Mouse (Mus musculus) right cerebral cortex, adult 18-20 months (tissue): ENCODE data around the gene Snrpd3.
"Not testable (repeated sequence)": the region's sequence is repeated elsewhere in the genome, so short reads cannot be mapped to it uniquely, and the experiment has no call there.

Experiments
- DNase-seq: peaks from one replicate; pipeline ENCODE4 v3.0.0; 2022; ENCODE audit warnings: mixed read lengths

Gene Snrpd3

DNA sequence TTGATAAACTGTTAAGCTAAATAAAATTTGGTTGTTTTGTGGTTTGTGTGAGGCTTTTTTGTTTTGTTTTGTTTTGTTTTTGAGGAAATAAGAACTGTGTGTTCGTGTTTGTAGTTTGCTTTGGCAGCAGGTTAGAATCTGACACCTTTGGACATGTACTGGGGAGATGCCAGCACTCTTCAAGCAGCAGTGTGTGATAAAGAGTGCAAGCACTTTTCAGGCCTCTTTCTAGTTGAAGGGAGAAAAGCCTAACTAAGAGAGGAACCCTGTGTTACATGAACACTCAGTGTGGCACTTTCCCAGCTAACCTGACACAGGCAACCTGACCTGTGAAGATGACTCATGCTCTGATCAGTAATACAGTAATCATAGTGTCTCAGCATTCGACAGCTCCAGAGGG lies 18.1 kb downstream of the Snrpd3 start:
- DNase-seq, result no peak

DNA sequence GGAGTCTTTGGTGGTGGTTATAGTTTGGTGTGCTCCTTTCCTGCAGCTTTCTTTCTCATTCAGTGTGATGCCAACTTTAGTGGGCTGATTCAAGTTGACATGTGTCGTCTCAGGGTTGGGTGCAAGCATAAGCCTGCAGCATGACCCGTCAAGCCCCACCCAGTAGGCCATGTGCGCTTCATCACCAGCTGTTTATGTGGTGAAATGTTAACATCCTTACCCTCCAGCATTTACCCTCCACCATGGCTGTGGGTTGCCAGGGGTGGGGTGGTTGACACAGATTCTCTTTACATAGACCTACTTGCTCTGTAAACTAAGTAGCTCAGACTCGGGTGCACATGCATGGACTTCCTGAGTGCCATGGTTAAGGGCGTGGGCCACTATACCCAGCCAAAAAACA lies 18.8 kb downstream of the Snrpd3 start:
- no peak for DNase-seq

DNA sequence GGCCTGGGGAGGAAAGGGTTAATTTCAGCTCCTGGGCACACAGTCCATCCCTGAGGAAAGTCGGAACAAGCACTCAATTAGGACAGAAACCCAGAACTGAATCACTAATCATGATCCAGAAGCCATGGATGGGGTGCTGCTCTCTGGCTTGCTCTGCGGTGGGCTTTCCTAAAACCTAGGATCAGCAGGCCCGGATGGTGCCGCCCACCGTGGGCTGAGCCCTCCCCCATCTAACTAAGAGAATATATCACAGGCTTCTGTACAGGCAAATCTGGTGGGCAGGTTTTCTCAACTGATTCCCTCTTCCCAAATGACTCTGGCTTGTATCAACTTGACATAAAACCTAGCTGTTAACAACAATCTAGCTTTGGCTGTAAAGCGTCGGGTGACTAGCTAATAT lies 30.6 kb downstream of the Snrpd3 start:
- DNase-seq, result no peak

DNA sequence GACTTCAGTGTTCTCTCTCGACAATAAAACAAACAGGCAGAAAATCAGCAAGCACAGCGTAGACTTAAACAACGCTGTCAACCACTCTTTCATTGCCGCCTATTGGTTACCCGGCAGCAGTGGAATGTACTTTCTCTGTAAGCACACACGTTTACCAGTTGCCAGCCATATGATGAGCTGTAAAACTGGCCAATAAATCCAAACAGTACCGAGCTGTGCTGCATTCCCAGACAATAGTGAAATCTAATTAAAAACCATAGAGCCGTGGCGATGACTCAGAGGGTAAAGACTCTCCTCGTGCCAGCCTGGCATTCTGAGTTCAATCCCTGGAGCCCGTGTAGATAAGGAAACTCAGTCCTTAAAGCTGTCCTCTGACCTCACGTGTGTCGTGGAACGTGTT lies 31.1 kb downstream of the Snrpd3 start:
- no peak for DNase-seq

DNA sequence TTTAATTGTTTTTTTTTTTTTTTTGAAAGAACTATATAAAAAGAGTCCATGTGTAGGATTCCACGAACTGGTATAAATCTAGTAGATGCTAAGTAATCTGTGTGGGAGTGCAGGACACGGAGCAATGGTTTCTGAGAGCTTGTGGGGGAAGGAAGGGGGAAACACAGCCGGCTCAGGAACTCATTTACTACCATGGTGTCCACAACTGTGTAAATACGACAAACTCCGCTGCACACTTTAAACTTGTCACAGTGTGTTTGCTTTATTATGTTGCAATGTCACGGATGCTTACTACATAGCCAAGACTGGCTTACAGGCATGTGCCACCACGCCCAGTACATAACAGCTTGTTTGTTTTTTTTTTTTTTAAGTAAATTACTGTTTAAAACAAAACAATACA lies 32.5 kb downstream of the Snrpd3 start:
- DNase-seq, result no peak

DNA sequence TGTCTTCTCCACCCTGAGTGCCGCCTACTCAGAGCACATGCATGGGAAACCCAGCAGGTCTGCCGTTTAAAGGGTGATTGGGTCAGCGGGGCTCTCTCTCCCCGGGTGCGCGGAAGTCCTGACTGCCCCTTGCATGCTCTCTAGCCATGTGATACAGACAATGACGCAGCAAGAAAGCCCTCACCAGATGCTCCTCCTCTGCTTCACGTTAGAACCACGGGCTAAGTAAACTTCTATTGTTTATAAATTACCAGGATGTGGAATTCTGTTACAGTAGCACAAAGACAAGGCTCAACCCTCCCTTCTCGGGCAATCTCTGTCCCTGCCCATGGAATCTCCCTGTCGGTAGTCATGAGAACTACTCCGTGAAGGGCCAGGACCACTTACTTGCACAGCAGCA lies 33.8 kb downstream of the Snrpd3 start:
- DNase-seq, result no peak

DNA sequence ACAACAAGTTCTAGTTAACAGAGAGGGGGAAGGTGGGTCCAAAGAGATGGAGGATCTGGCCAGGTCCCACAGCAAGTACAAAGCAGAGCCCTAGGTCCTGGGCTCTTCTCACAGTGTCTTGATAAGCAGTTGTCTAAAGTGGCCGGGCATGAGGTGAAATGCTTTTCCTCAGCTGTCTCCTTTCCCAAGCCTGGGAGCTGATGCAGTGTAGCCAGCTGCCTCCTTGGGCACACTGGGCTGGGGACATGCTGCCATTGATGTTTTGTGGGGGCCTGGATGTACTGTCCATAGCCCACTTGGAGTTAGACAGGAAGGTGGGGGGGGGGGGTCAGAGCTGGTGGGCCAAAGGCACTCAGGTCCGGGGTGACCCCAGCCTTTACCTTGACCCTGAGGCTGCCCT lies 34.8 kb downstream of the Snrpd3 start:
- no peak for DNase-seq

DNA sequence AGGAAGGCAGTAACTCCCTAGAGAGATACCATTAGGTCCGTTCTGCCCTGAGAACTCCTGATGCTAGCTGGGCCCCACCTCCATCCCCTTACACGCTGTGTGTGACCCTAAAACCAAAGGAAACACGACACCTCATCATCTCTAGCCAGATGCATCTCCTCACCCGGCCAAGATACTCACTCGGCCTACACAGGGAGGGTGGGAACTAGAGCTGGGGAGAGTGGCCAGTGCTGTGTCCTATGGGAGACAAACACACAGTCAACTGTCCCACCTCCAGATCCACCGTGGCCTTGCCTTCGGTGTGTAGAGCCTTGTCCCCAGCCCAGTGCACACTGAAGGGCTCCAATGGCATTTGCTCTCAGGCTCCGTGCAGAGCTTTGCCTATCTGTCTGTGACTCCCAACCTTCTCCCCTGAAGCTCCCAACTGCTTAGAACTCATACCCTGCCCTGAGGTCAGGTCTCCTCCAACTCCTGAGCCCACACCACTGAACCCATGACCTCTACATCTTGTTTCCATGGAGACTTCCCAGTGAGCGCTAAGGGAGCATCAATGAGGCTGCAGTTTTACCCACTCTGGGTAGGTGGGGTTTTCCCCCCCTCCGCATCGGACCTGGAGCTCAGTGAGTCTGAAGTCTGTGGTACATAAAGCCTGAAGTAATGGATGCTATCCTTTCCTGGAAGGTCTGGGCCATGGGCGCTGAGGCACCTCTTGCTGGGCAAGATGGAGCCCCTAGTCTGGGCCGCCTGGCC lies 35.5 kb downstream of the Snrpd3 start:
- no peak for DNase-seq

DNA sequence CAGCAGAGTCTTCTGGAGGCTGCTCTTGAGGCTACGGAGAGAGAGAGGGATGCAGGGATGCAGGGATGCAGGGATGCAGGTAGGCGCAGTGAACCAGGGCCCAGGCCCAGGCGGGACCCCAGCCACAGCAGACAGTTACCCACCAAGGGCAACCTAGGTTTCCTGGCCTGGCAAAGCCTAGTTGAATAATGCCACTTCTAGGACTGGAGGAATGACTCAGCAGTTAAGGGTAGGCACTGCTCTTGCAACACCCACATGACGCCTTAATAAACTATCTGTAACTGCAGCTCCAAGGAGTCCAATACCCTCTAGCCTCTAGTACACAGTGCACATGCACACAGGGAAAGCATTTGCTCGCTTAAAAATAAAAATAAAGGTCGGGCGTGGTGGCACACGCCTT lies 36.7 kb downstream of the Snrpd3 start:
- no peak for DNase-seq

DNA sequence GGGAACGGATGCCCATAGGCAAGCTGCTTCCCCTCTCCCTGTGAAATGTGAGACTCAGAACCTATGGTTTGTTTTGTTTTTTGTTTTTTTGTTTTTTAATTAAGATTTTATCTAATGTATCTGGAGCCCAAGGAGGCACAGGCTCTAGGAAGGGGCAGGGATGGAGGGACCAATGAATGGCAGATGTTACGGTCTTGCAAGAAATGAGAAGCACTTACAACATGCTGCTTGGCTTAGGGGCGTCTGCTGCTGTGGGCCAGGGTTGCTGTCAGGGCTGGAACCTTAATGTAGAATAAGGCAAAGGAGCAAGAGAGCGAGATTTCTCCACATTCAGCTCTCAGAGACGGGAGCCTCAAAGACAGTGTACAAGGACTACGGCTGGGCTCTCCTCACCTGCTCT lies 38.2 kb downstream of the Snrpd3 start:
- DNase-seq, result no peak

DNA sequence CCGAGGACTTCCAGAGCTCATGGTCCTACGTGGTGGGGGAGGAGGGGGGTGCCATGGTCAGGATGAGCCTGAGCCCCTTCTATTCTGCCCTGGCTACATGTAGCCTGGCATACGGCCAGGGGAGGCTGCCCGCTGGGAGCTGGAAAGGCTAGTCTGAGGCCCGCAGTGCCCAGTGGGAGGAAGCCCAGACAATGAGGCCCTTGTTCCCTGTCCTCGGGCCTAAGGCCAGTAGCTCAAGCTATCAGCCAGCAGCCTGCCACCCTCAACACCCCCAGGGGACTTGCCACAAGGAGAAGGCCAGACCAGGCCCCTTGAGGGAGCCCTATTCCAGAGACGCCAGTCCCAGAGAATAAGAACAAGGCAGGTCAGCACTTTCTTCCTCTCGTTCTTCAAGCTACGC lies 38.7 kb downstream of the Snrpd3 start:
- peak; percentile 82 for DNase-seq

DNA sequence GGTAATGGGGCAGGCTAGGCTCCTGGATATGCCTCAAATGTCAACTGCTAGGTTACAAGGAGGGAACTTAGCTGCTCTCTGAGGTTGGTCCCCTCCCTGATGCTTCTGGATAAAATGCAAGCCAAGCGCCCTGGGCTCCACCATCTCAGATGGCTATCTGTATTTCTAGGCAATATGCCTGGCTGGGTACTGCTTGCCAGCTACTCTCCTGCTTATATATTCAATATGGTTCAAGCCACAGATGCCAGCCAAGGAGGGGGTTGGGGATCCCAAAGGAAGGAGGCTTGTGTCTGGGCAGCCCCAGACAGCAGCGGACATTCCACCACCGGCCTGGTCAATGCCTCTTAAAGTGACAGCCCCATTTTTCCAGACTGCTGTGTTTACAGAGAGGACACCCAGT lies 41.2 kb downstream of the Snrpd3 start:
- DNase-seq, result no peak

DNA sequence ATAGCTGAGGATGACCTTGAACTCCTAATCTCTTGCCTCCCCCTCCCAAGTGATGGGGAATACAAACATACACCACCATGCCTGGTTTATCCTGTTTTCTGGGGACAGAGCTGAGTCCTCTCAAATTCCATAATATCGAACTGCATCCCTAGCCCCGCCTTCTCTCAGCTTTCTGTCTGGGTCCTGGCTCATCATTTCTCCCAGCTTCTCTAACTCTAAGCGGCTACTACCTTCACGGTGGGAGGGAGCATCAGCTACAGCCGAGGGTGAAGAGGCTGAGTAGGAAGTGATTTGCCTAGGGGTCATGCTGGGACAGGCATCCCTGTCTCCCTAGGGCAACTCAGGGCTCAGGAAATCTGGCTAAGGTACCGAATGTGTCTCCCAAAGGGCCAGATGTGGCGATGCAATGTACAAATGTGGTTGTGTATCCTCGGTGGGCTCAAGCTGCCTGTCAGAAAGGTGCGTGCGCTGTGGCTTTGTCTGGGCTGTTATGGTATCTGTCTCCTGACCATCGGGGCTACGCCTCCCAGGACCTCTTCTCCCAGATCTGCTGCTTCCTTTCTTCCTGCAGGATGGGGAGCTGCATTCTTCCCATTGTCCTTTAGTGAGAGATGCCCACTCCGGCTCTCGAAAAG lies 41.8 kb downstream of the Snrpd3 start:
- no peak for DNase-seq

DNA sequence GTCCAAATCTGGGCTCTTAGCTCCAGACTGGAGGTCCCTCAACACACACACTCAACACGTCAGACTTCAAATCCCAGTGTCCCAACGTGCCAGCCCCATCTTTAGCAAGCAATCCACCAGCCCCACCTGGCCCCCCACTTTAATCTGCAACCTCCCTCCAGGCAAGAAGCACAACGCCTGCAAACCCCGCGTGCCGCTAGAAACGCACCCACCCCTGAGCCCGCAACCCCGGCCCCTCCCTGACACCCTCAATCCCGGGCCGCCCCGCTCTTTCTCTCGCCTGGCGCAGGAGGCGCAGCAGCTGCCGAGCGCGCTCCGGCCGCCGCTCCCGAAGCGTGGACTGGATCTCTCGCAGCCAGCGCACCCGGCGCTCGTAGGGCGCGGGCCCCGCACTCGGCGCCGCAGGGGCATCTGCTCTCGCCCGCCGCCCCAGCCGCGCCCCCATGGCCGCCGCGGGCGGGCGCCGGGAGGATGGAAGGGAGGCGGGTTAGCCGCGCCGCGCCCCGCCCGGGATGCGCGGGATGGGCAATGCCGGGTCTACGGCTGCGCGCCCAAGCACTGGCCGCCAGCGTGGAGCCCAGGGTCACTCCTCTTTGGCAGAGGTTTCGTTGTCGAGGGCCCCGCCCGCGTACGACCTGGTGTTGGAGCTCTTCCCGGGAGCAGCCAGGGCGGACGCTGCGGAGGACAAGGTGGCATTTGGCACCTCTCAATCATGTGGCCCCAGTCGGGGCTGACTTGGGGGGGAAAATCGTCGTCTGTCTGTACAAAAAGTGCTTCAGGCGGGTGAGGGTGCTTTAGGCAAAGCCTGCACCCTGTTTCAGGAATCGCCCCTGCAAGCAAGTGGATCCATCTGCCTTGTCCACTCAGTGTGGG lies 42.6 kb downstream of the Snrpd3 start, which contains the start of gene Lrrc75b:
Lrrc75b (minus strand) TSS at position 655 of the 873 bp plus-strand sequence.
- peak; percentile 46 for DNase-seq

DNA sequence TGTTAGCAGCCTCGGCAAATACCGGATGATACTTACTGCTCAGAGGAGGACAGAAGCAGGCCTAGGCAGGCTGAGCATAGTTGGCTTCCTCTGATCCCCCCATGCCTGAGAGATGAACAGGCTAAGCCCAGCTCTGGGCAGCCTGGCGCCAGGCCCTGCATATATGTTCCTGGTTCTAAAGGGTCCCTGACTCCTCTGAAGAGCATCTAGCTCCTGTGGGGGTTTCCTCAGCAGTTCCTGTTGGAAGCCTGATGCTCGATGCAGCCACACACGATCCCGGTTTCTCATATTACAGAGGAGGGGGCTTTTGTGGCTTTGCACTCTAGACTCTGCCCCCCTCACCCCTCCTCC lies 43.2 kb downstream of the Snrpd3 start:
- no peak for DNase-seq

DNA sequence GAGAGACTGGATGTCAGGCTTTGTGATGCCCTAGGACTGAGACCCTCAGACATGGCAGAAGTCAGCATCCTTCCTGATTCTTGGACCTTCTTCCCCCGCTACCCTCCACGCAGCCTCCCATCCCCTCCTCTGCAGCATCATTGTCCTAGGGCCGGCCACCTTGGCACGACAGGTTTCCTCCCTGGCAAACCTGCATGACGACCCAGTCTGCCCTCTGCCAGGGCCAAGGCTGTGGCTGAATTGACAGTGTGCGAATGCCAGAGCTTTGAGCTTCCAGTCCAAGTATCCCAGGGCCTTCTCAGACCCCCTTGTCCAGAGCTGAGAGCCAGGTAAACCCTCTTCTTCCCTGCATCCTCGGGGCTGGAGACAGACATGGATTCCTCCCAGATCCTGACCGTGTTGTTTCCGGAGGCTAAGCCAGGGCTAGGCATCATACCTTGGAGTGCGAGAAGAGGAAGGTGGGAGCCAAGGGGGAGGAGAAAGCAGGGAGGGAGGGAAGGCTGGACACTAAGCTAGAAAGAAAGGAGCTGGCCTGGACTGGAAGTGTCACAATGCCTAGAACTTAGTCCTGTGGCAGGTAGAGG lies 43.8 kb downstream of the Snrpd3 start, which contains the start of gene Ggt1:
Ggt1 (plus strand) TSS at position 534 of the 584 bp plus-strand sequence.
- DNase-seq, result no peak

DNA sequence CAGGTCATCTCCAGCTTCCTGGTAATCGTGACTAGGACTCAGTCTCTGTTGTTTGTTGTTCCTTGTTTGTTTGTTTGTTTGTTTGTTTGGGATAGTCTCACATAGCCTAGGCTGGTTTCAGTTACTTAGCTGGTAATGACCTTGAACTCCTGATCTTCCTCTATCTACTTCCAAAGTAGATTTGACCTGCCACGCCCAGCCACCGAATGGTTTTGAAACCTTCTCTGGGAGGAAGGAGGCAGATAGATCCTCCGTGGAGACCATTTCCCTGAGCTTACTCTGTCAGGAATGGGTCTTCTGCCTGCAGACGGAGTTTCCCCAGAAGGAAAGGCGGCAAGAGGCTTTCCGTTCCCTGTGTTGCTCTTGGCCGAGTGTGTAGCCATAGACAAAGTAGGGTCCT lies 45.2 kb downstream of the Snrpd3 start:
- DNase-seq, result no peak

DNA sequence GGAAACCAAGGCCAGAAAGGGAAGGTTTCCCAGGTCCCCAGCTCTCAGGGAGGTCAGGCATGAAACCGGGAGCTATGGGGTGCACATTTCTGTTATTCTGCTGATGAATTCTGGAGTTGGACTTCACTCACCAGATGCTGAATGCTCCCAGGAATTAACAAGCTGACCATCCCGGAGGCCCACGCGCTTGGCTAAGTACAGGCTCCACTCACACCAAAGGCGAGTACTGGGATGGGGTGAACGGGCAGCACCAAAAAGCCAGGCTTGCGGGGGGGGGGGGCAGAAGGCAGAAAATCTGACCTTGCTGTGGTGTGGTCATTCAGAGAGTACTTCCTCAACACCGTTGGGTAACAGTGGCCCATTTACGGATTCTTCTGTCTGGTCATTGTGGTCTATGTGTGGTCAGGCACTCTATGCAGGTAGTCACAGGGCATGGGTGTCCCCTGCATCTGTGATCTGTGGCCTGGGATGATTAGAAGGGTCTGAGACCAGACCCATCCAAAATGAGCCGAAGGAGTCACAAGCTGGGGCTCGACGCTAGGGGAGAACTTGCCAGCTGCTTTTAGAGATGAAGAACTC lies 47.4 kb downstream of the Snrpd3 start:
- DNase-seq, result no peak

DNA sequence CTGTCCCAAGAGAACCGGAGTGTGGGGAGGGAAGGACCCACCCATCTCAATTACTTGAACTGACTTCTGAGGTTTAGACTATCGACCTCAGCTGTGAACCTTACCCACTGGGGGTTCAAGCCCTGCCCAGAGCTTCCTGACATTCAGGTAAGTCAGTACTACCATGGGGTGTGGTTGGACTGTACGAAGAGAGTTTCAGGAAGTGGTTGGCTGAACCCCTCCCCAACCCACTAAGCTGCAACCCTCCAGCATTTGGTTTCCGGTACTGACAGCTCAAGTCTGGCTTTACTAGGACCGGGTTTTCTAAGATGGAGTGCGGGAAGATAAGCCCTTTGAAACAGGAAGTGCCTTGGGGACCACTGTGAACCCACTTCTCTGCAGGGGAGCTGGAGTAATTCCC lies 48.1 kb downstream of the Snrpd3 start:
- DNase-seq, result no peak

DNA sequence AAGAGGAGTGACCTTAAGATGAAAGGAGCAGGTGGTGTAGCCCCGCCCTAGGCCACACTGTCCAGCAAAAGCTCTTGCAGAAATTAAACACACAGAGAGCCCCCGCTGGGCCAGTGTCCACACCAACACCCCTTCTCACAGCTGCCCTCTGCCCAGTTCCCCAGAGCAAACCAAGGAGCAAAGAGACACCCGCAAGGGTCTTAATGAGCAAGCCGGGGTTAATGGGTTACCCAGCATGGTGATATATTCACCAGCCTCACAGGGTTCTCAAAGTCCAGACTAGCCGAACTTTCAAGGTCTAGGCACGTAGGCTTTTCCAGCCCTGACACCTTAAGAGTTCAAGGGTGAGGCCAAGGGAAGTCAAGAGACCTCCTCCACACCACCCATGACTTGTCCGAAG lies 48.6 kb downstream of the Snrpd3 start:
- no peak for DNase-seq

DNA sequence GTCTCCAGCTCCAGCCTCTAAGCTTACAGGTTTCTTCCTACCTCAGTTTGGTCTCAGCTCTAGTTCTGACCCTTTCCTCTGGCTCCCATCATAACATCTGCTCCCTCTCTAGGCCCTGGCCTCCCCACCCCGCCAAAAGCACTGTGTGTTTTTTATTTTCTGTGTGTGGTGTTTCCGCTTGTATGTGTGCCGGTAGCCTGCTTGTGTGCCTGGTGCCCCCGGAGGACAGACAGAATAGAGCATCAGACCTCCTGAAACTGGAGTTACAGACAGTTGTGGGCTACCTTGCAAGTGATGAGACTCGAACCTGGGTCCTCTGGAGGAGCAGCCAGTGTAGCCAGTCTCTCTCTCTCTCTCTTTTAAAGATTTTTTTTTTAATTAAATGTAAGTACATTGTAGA lies 49.0 kb downstream of the Snrpd3 start:
- DNase-seq, result no peak

DNA sequence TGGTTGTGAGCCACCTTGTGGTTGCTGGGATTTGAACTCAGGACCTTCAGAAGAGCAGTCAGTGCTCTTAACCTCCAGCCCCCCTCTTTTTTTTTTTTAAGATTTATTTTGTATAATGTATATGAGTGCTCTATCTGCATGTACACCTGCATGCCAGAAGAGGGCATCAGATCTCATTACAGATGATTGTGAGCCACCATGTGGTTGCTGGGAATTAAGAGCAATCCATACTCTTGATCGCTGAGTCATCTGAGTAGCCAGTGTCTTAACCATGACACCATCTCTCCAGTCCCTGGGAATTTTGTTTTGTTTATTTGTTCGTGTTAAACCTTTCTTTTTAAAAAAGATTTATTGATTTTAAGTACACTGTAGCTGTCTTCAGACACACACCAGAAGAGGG lies 49.4 kb downstream of the Snrpd3 start:
- DNase-seq, result not testable (repeated sequence)

DNA sequence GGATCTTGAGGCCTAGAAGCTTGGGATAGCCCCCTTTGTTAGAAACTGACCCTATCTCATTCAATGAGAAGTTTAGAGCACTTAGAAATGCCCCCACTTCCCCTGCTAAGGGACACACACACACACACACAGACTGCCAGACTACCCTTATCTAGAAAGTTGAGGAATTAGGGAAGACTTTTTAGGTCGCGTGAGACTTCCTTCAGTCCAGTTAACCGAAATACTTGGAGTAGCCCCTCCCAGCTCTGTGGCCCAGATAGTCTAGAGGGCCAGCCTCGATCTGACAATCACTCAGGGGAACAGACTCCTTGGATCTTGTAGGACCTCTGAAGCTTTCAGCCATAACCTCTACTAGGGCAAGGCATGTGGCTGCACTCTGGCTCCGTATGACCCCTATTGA lies 50.7 kb downstream of the Snrpd3 start:
- no peak for DNase-seq
